Mouse (Mus musculus): ENCODE measurements at regions not wholly inside any gene's neighbourhood (a gene's known extent, or its start where the extent isn't known, plus 50 kb on each side); places are given as distances from the start of the nearest gene placed in this dataset.

DNA sequence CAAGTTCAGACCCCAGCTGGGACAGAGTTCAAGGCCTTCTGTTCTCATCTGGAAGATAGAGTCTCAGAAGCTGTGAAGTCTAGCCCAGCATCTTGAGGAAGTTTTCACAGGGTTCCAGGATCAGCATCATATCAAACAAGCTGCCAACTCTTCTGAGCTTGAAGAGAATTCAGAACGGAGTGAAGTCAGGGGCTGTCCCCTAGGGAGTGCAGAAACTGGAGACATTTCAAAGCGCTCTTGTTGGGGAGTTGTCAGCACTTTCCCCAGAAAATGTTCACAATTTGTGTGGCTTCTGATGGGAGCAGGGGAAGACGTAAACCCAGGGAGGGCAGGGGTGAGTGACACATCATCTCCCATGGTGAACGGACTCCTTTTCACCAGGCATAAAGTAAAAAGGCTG lies 146.2 kb upstream of the Foxa2 start:
- no peaks in the 10 kb centered on the region for H3K36me3 ChIP-seq (ENCODE audit: insufficient read depth, low read length)
- no peak overlapping the region for H3K27ac ChIP-seq (ENCODE audit: low read length)
- TF ChIP-seq CTCF (IDR thresholded peaks at IDR 0.05), result no peak
- no peak for TF ChIP-seq EP300 (IDR thresholded peaks at IDR 0.05)
- no peak overlapping the region for H3K4me3 ChIP-seq (ENCODE audit: low read depth, low read length)
- H3K9me3 ChIP-seq (ENCODE audit: low read length), result no peaks in the 10 kb centered on the region
- ATAC-seq, result no peak
- no peak for DNase-seq (ENCODE audit: low spot score)
- no peaks in the 10 kb centered on the region for H3K27me3 ChIP-seq (replicated peaks; ENCODE audit: insufficient read depth, low read length)
- 58% methylated on average over 4 of the region's 4 CpGs for WGBS
- H3K4me2 ChIP-seq (replicated peaks; ENCODE audit: low read depth, low read length), result no peak overlapping the region
- H3K4me1 ChIP-seq (ENCODE audit: insufficient read depth, low read depth, low read length), result no peaks in the 10 kb centered on the region; the same call in 1 of the 2 replicates
- no peak overlapping the region for H3K9ac ChIP-seq (replicated peaks; ENCODE audit: low read depth)

GRCm38 (mm10) chr2:148197375-148198015 lies 150.7 kb upstream of the Foxa2 start:
- ATAC-seq, result peak; percentile 23
- Histone ChIP-seq H3K9me3 (ENCODE audit: low read length) (no peaks in the 10 kb centered on the region), H3K27ac (ENCODE audit: low read length) (no peak overlapping the region), H3K9ac (replicated peaks; ENCODE audit: low read depth) (no peak overlapping the region), H3K27me3 (replicated peaks; ENCODE audit: insufficient read depth, low read length) (no peaks in the 10 kb centered on the region), H3K36me3 (ENCODE audit: insufficient read depth, low read length) (no peaks in the 10 kb centered on the region), H3K4me1 (ENCODE audit: insufficient read depth, low read depth, low read length) (no peaks in the 10 kb centered on the region; the same call in 1 of the 2 replicates), H3K4me2 (replicated peaks; ENCODE audit: low read depth, low read length) (no peak overlapping the region), H3K4me3 (ENCODE audit: low read depth, low read length) (no peak overlapping the region)
- TF ChIP-seq EP300 (IDR thresholded peaks at IDR 0.05) (no peak; the same call in 1 of the 2 replicates), CTCF (IDR thresholded peaks at IDR 0.05) (no peak)
- 69% methylated on average over 7 of the region's 7 CpGs for WGBS
- peak; percentile 27 for DNase-seq (ENCODE audit: low spot score)

DNA sequence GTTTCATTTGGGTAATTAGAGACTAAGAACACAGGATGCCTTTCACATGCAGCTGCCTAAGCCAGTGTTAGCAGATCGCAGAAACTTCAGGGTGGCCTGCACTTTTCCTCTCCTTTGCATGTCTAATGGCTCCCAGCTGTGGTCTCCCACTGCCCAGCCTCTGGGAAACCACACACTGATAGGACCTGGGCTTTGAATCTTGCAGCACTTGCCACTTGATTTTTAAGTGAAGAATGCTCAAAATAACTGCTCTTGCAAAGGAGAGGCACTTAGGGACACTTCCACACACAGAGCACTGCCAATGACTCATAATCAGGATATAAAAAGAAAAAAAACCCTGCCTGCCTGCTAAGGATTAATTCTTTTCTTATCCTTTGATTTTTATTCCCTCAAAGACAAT lies 159.9 kb upstream of the Foxa2 start:
- H3K9ac ChIP-seq (replicated peaks; ENCODE audit: low read depth), result no peak overlapping the region
- no peak overlapping the region for H3K27ac ChIP-seq (ENCODE audit: low read length)
- no peak overlapping the region for H3K4me3 ChIP-seq (ENCODE audit: low read depth, low read length)
- H3K27me3 ChIP-seq (replicated peaks; ENCODE audit: insufficient read depth, low read length), result no peaks in the 10 kb centered on the region
- TF ChIP-seq CTCF (IDR thresholded peaks at IDR 0.05), result no peak
- TF ChIP-seq EP300 (IDR thresholded peaks at IDR 0.05), result peak; percentile 55; the same call in 1 of the 2 replicates
- 43% methylated on average over 1 of the region's 1 CpGs for WGBS
- no peak overlapping the region for H3K4me2 ChIP-seq (replicated peaks; ENCODE audit: low read depth, low read length)
- no peaks in the 10 kb centered on the region for H3K9me3 ChIP-seq (ENCODE audit: low read length)
- no peaks in the 10 kb centered on the region; the same call in 1 of the 2 replicates for H3K4me1 ChIP-seq (ENCODE audit: insufficient read depth, low read depth, low read length)
- H3K36me3 ChIP-seq (ENCODE audit: insufficient read depth, low read length), result no peaks in the 10 kb centered on the region
- peak; percentile 92 for ATAC-seq
- peak; percentile 80 for DNase-seq (ENCODE audit: low spot score)

DNA sequence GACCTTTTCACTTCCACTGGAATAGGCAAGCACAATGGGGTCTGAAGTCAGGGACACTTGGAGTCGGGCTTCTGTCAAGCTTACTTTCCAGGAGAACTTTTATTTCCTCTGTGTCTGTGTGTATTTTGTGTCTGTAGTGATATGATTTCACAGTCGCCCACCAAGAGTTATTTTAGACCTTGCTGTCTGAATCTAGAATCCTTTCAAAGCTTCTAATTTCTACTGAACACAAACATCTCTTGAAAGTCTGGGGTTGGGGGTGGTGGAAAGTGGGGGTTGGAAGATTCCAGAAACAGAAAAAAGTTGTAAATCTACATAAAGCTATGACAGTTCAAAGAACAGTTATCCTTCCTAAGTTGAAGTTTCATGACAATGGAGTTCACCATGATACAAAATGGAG lies 164.0 kb upstream of the Foxa2 start:
- ATAC-seq, result no peak
- H3K27me3 ChIP-seq (replicated peaks; ENCODE audit: insufficient read depth, low read length), result no peaks in the 10 kb centered on the region
- TF ChIP-seq EP300 (IDR thresholded peaks at IDR 0.05), result no peak
- no peak for TF ChIP-seq CTCF (IDR thresholded peaks at IDR 0.05)
- H3K4me3 ChIP-seq (ENCODE audit: low read depth, low read length), result no peak overlapping the region
- no peaks in the 10 kb centered on the region for H3K36me3 ChIP-seq (ENCODE audit: insufficient read depth, low read length)
- H3K4me1 ChIP-seq (ENCODE audit: insufficient read depth, low read depth, low read length), result no peaks in the 10 kb centered on the region; the same call in 1 of the 2 replicates
- no peak overlapping the region for H3K27ac ChIP-seq (ENCODE audit: low read length)
- no peak for DNase-seq (ENCODE audit: low spot score)
- H3K4me2 ChIP-seq (replicated peaks; ENCODE audit: low read depth, low read length), result no peak overlapping the region
- no peaks in the 10 kb centered on the region for H3K9me3 ChIP-seq (ENCODE audit: low read length)
- 64% methylated on average over 2 of the region's 2 CpGs for WGBS
- H3K9ac ChIP-seq (replicated peaks; ENCODE audit: low read depth), result no peak overlapping the region

- Histone ChIP-seq H3K27me3 (replicated peaks; ENCODE audit: insufficient read depth, low read length) (no peaks in the 10 kb centered on the region), H3K4me1 (ENCODE audit: insufficient read depth, low read depth, low read length) (no peaks in the 10 kb centered on the region; the same call in 1 of the 2 replicates), H3K4me2 (replicated peaks; ENCODE audit: low read depth, low read length) (no peak overlapping the region), H3K9ac (replicated peaks; ENCODE audit: low read depth) (no peak overlapping the region), H3K4me3 (ENCODE audit: low read depth, low read length) (no peak overlapping the region), H3K9me3 (ENCODE audit: low read length) (no peaks in the 10 kb centered on the region), H3K27ac (ENCODE audit: low read length) (no peak overlapping the region), H3K36me3 (ENCODE audit: insufficient read depth, low read length) (no peaks in the 10 kb centered on the region)
- DNase-seq (ENCODE audit: low spot score) (no peak), ATAC-seq (no peak)
- TF ChIP-seq EP300 (IDR thresholded peaks at IDR 0.05) (no peak), CTCF (IDR thresholded peaks at IDR 0.05) (no peak)
- WGBS, result 76% methylated on average over 4 of the region's 4 CpGs
Measured at GRCm38 (mm10) chr2:148217136-148217535, 170.4 kb upstream of the Foxa2 start.

DNA sequence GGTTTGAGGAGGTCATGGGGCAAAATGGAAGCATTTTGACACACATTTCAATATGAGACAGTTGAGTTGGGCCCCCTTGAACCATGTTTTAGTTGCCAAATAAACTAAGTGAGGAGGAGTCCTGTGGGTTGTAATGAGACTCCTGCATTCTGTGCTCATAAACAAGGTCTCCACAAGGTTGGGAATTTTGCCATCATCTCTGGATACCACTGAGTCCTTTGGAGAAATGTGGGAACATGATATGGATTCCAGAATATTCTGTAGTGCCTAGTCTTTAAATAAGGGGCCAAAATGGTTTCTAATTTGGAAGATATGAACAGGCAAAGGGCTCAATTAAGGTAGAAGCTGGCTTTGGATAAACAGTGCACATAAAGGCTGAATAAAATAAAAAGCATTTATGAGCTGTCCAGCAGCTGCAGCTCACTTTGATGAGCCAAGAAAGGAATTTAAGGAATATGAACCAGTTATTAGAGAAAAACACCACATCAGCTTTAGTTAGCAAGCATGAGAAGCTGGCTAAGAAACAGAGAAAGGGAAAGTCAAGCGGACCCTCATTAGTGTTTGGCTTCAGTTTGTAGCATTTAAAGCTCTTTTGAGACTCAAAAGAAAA lies 161.3 kb upstream of the Sstr4 start:
- Histone ChIP-seq H3K4me3 (ENCODE audit: low read depth, low read length) (no peak overlapping the region), H3K9ac (replicated peaks; ENCODE audit: low read depth) (no peak overlapping the region), H3K9me3 (ENCODE audit: low read length) (no peaks in the 10 kb centered on the region), H3K4me2 (replicated peaks; ENCODE audit: low read depth, low read length) (no peak overlapping the region), H3K4me1 (ENCODE audit: insufficient read depth, low read depth, low read length) (no peaks in the 10 kb centered on the region), H3K27me3 (replicated peaks; ENCODE audit: insufficient read depth, low read length) (no peaks in the 10 kb centered on the region), H3K27ac (ENCODE audit: low read length) (no peak overlapping the region), H3K36me3 (ENCODE audit: insufficient read depth, low read length) (no peaks in the 10 kb centered on the region)
- TF ChIP-seq EP300 (IDR thresholded peaks at IDR 0.05), result no peak
- TF ChIP-seq CTCF (IDR thresholded peaks at IDR 0.05), result no peak
- WGBS, result 67% methylated on average over 1 of the region's 1 CpGs
- no peak for DNase-seq (ENCODE audit: low spot score)
- no peak for ATAC-seq
